Mouse (Mus musculus) thymus, postnatal 10 days (tissue): ENCODE data around the gene Gm10408.
"Not testable (repeated sequence)": the region's sequence is repeated elsewhere in the genome, so short reads cannot be mapped to it uniquely, and the experiment has no call there.

Experiments used
- DNase-seq, 2 experiments: peaks; one replicate each; pipeline ENCODE4 v3.0.0; 2021; ENCODE audit warnings: low spot score in 2 of 2

Gm10408 gene

DNA sequence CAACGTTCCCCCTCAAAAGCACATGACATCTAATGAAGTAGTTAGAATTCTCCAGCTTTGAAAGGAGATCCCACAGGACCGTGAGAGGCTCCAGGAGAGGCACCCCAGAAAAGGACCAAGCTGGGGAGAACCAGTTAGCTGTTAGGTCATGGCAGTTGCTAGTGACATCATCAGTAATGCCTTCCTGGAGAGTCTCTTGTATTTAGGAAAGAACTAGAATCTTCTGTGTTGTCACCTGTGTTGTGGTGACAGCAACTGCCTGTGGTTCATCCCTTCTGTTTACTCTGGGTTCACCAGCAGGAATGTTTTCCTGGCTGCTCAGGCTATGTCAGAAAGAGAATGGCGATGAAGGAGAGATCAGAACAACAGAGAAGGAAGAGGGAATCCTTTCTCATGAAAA is at the start of gene Gm10408:
Gm10408 (plus strand) TSS at position 301 of the 400 bp plus-strand sequence.
- not testable (repeated sequence) for DNase-seq

DNA sequence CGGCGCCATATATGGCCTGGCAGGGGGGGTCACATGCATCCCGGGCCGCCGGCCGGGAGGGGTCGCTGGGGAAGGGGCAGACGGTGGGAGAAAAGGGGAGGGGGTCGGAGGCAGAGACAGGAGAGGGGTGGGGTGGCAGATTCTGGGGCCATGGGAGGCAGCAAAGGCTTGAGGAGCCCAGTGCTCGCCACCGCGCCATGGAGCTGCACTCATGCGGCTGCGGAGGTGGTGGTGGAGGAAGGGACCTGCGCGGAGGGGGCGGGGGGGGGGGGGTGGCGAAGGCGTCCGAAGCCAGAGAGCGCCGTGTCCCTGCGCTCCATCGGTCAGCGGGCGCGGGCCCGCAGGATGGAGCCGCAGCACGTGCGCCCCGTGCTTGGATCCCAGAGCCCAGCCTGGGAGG is 36.9 kb upstream of the Gm10408 start, which contains the start of gene Gm10409:
Gm10409 (plus strand) TSS at position 301 of the 400 bp plus-strand sequence.
- DNase-seq, result not testable (repeated sequence)

GRCm38 (mm10) chr14:3427803-3428202 is 21.4 kb upstream of the Gm10408 start, which contains the start of gene Gm3005:
Gene Gm3005 (plus strand): TSS chr14:3428103.
- DNase-seq, result not testable (repeated sequence)
